Mouse (Mus musculus) left cerebral cortex, adult 8-10 months (tissue): Measurements from ENCODE around the gene Gnb2. TPM values are rescaled to one million over a fixed set of nuclear protein-coding genes. Genes with fewer than 3 reads are reported as not detected.

Experiments used
- DNase-seq, 2 experiments: peaks; one replicate each; pipeline ENCODE4 v3.0.0; 2022; ENCODE audit warnings: low spot score in 2 of 2
- microRNA-seq, 2 experiments: library from miRNA; unstranded; fragments of <30 nt; microRNA quantifications; one replicate each; pipeline ENCODE4 v1.2.0; 2022
- total RNA-seq, 4 experiments: library from RNA; stranded (reverse); gene quantifications; 2 replicates each; pipeline ENCODE4 v1.2.4; 2022

The Gnb2 gene
- total RNA-seq, 4 experiments from 2014 or later, result 654 to 672 (median 660) TPM

GRCm38 (mm10) chr5:137481138-137481537 is 52.2 kb downstream of the Gnb2 start:
- DNase-seq, result peak; percentile 45 to 79

Small RNA genes lying within 50 kb of the gene (microRNA-seq; reads per million reads assigned to microRNA genes)
- 1.1 to 2.4 reads per million in 2 experiments for gene Mir6418

Other genes with a start within 250 kb of the Gnb2 start
- 10 to 100 TPM; 67.5 to 73.8 (median 70.9) TPM for gene Ache, start 246.0 kb downstream of the Gnb2 start, total RNA-seq
- 10 to 100 TPM; 14.0 to 16.8 (median 16.1) TPM for gene Ufsp1, start 238.9 kb downstream of the Gnb2 start, total RNA-seq
- 100 to 1,000 TPM; 164 to 219 (median 188) TPM for gene Srrt, start 225.8 kb downstream of the Gnb2 start, total RNA-seq
- gene Trip6, start 219.1 kb downstream of the Gnb2 start, total RNA-seq, result 1 to 10 TPM; 3.9 to 7.6 (median 5.1) TPM
- 10 to 100 TPM; 24.4 to 28.0 (median 26.5) TPM for gene Slc12a9, start 199.9 kb downstream of the Gnb2 start, total RNA-seq
- gene Ephb4, start 183.4 kb downstream of the Gnb2 start, total RNA-seq, result 1 to 10 TPM; 4.4 to 7.2 (median 5.2) TPM
- gene Zan, start 56.4 kb downstream of the Gnb2 start, total RNA-seq, result under 1 TPM; 0.20 to 0.53 (median 0.29) TPM
- gene Pop7, start 31.0 kb downstream of the Gnb2 start, total RNA-seq, result 10 to 100 TPM; 32.3 to 34.8 (median 32.8) TPM
- 10 to 100 TPM; 62.1 to 65.2 (median 63.5) TPM for gene Gigyf1, start 15.0 kb downstream of the Gnb2 start, total RNA-seq
- not detected for gene Epo, start 268 bp downstream of the Gnb2 start, total RNA-seq
- 100 to 1,000 TPM; 111 to 119 (median 113) TPM for gene Actl6b, start 20.0 kb upstream of the Gnb2 start, total RNA-seq
- 10 to 100 TPM; 10.7 to 16.2 (median 12.7) TPM for gene Tfr2, start 36.3 kb upstream of the Gnb2 start, total RNA-seq
- gene Mospd3, start 67.5 kb upstream of the Gnb2 start, total RNA-seq, result 10 to 100 TPM; 18.6 to 29.9 (median 21.4) TPM
- 10 to 100 TPM; 12.8 to 14.6 (median 13.8) TPM for gene Pcolce, start 80.3 kb upstream of the Gnb2 start, total RNA-seq
- gene Fbxo24, start 95.5 kb upstream of the Gnb2 start, total RNA-seq, result under 1 TPM; 0.16 to 0.28 (median 0.20) TPM
- gene Lrch4, start 95.6 kb upstream of the Gnb2 start, total RNA-seq, result 10 to 100 TPM in 3 of 4 experiments, 1 to 10 TPM in 1; 9.5 to 18.0 (median 16.0) TPM
- gene Gm20605, start 95.7 kb upstream of the Gnb2 start, total RNA-seq, result 10 to 100 TPM in 1 of 4 experiments, 1 to 10 TPM in 3; 5.6 to 11.5 (median 8.8) TPM
- 1 to 10 TPM in 3 of 4 experiments, under 1 TPM in 1; 0.91 to 5.9 (median 3.5) TPM for gene Sap25, start 107.8 kb upstream of the Gnb2 start, total RNA-seq
- under 1 TPM in 2 of 4 experiments, not detected in 2; 0.18 to 0.26 TPM for gene Irs3, start 112.2 kb upstream of the Gnb2 start, total RNA-seq
- gene Agfg2, start 151.2 kb upstream of the Gnb2 start, total RNA-seq, result 10 to 100 TPM; 50.0 to 54.8 (median 51.4) TPM
- 10 to 100 TPM; 76.3 to 78.9 (median 77.7) TPM for gene Nyap1, start 208.1 kb upstream of the Gnb2 start, total RNA-seq
- gene Tsc22d4, start 212.2 kb upstream of the Gnb2 start, total RNA-seq, result 100 to 1,000 TPM; 149 to 216 (median 162) TPM
- 10 to 100 TPM; 14.5 to 20.2 (median 15.9) TPM for gene Ppp1r35, start 245.3 kb upstream of the Gnb2 start, total RNA-seq